Mouse (Mus musculus): ENCODE results near the gene H3f3b.

DNA sequence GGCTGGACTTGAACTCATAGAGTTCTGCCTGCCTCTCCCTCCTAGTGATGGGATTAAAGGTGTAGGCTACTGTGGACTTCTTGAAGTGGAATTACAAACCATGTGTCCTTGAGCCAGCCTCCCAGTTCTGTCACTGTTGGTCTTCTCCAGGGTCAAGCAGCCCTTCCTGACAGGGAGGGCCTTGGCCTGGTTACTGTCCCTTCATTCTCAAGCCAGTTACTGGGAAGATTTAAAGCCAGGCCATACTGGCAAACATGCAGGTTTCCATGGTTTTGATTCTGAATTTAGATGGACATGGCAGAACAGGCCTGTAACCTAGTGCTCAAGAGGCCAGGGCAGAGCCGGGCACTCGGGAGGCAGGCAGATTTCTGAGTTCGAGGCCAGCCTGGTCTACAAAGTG is 32.5 kb downstream of the H3f3b start:
- no peak for TF ChIP-seq CTCF (conservative IDR thresholded peaks at IDR 0.05; ENCODE audit: low read length)
- no peak for TF ChIP-seq POU5F1 (IDR thresholded peaks at IDR 0.05; ENCODE audit: borderline replicate concordance, low read length)
- no peak for TF ChIP-seq NANOG (IDR thresholded peaks at IDR 0.05; ENCODE audit: borderline replicate concordance, low read length)
